Mouse (Mus musculus): ENCODE results near the gene Nhlrc4. TPM values are rescaled to one million over a fixed set of nuclear protein-coding genes. Genes with fewer than 3 reads are reported as not detected.

The Nhlrc4 gene
- polyA plus RNA-seq, 1 experiment from 2014 or later = 1.5 TPM

DNA sequence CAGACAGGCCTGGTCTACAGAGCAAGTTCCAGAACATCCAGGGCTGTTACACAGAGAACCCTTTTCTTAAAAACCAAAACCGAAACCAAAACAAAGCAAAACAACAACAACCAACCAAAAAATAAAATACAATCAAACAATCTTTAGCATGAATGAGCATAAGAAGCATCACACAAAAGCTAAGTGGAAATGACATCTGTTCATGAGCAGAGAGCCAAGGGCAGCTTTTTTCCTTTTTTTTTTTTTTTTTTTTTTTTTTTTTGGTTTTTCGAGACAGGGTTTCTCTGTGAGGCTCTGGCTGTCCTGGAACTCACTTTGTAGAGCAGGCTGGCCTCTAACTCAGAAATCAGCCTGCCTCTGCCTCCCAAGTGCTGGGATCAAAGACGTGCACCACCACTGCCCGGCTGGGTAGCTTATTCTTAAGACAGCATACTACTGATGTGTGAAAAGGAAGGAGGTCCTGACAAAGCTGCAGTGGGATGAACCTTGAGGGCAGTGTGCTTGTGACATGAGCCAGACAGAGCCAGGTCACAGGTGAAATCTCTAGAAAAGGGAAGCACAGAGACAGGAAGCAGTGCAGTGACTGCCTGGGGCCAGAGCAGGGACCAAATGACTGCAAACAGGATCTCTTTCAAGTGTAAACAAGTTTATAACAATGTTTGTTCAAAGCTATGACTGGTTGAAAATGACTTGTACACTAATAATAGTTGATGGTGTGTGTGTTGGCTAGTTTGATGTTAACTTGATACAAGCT is 26.4 kb upstream of the Nhlrc4 start:
- H3K4me2 ChIP-seq = no peak overlapping the region
- no peak overlapping the region for H3K27ac ChIP-seq
- no peak for ATAC-seq (replicated peaks; ENCODE audit: low FRiP score)
- H3K36me3 ChIP-seq = peaks cover 6% of the 10 kb centered on the region; the same call in 1 of the 2 replicates
- peaks cover 22% of the 10 kb centered on the region for H3K4me1 ChIP-seq
- H3K9ac ChIP-seq = no peak overlapping the region
- 81% methylated on average over 4 of the region's 4 CpGs for whole genome bisulfite sequencing
- no peak overlapping the region for H3K4me3 ChIP-seq (replicated peaks)
- no peaks in the 10 kb centered on the region for H3K27me3 ChIP-seq
- no peaks in the 10 kb centered on the region for H3K9me3 ChIP-seq (replicated peaks)

DNA sequence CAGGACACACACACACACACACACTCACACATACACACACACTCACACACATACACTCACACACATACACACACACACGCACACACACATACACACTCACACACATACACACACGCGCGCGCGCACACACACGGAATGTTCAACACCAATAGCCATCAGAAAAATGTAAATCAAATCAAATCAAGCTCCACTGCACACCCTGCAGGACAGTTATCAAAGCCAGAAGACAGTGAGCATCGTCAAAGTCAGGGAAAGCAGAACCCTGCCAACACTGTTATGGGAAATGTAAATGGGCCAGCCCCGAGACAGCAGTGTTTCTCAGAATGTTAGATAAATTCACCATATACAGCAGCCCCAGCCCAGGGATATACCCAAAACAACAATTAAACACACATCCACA is 25.7 kb upstream of the Nhlrc4 start:
- H3K9me3 ChIP-seq (replicated peaks) = no peaks in the 10 kb centered on the region
- H3K27ac ChIP-seq = no peak overlapping the region
- peaks cover 22% of the 10 kb centered on the region for H3K4me1 ChIP-seq
- H3K4me2 ChIP-seq = no peak overlapping the region
- H3K36me3 ChIP-seq = peaks cover 6% of the 10 kb centered on the region; the same call in 1 of the 2 replicates
- H3K9ac ChIP-seq = no peak overlapping the region
- WGBS = 92% methylated on average over 9 of the region's 9 CpGs
- H3K4me3 ChIP-seq (replicated peaks) = no peak overlapping the region
- ATAC-seq (replicated peaks; ENCODE audit: low FRiP score) = no peak
- H3K27me3 ChIP-seq = no peaks in the 10 kb centered on the region

DNA sequence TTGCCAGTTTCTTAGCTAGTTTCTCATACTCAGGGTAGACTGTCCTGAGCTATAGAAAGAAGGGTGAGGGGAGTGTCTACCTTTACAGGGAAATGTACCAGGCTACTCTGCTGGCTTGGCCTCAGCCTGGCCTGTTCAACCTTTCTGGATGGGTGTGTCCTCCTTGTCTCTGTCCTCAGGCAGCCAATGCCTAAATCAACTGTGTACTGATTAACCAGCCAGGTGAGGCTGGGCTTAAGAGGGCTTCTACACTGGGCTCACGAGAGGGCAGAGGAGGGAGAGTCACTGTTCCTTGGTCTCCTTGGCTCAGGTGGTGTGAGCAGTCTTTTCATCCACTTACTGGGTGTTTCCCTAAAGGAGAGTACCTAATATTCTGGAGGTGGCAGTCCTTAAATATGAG is 23.4 kb upstream of the Nhlrc4 start:
- peaks cover 22% of the 10 kb centered on the region for H3K4me1 ChIP-seq
- H3K9ac ChIP-seq = no peak overlapping the region
- H3K27ac ChIP-seq = peak overlapping the region; percentile 61; the same call in 1 of the 2 replicates
- ATAC-seq (replicated peaks; ENCODE audit: low FRiP score) = peak; percentile 84
- no peak overlapping the region for H3K4me2 ChIP-seq
- 43% methylated on average over 1 of the region's 1 CpGs for WGBS
- H3K4me3 ChIP-seq (replicated peaks) = no peak overlapping the region
- H3K9me3 ChIP-seq (replicated peaks) = no peaks in the 10 kb centered on the region
- no peaks in the 10 kb centered on the region for H3K27me3 ChIP-seq
- peaks cover 20% of the 10 kb centered on the region for H3K36me3 ChIP-seq

GRCm38 (mm10) chr17:25967652-25968051 is 22.9 kb upstream of the Nhlrc4 start:
- no peak overlapping the region for H3K4me2 ChIP-seq
- H3K4me3 ChIP-seq (replicated peaks) = no peak overlapping the region
- peak overlapping the region; percentile 61 for H3K27ac ChIP-seq

DNA sequence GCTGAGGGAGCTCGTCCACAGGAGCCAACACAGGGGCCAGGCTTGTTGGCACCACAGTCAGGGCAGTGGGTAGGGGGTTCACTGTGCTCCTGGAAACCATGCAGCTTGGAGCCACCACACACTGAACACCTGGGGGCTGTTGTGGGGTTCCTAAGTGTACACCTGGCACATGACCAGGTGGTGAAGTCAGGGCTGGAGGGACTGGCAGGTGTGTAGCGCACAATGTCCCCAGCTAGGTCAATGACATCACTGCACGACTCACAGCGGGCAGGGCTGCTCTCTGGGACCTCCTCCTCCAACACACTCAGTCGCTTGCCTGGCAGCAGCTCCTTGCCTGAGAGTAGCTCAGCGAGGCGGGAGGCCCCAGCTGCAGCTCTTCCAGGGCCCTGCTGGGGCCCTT is 19.5 kb upstream of the Nhlrc4 start:
- Histone ChIP-seq H3K9me3 (replicated peaks) (no peaks in the 10 kb centered on the region), H3K27ac (no peak overlapping the region), H3K4me2 (no peak overlapping the region), H3K9ac (no peak overlapping the region), H3K4me3 (replicated peaks) (no peak overlapping the region), H3K36me3 (peaks cover 50% of the 10 kb centered on the region), H3K27me3 (no peaks in the 10 kb centered on the region), H3K4me1 (peaks cover 20% of the 10 kb centered on the region)
- no peak for ATAC-seq (replicated peaks; ENCODE audit: low FRiP score)
- 82% methylated on average over 7 of the region's 7 CpGs for WGBS

More at GRCm38 (mm10) chr17:25967652-25968051, 22.9 kb upstream of the Nhlrc4 start:
- WGBS = 38% methylated on average over 3 of the region's 3 CpGs
- Histone ChIP-seq H3K27me3 (no peaks in the 10 kb centered on the region), H3K4me1 (peaks cover 22% of the 10 kb centered on the region), H3K36me3 (peaks cover 21% of the 10 kb centered on the region), H3K9ac (no peak overlapping the region), H3K9me3 (replicated peaks) (no peaks in the 10 kb centered on the region)
- no peak for ATAC-seq (replicated peaks; ENCODE audit: low FRiP score)

- Histone ChIP-seq H3K27me3 (no peaks in the 10 kb centered on the region), H3K4me2 (no peak overlapping the region), H3K9ac (no peak overlapping the region), H3K9me3 (replicated peaks) (no peaks in the 10 kb centered on the region), H3K4me1 (peaks cover 7% of the 10 kb centered on the region), H3K4me3 (replicated peaks) (no peak overlapping the region), H3K27ac (no peak overlapping the region), H3K36me3 (peaks cover 66% of the 10 kb centered on the region)
- WGBS = 86% methylated on average over 7 of the region's 7 CpGs
- no peak for ATAC-seq (replicated peaks; ENCODE audit: low FRiP score)
Measured at GRCm38 (mm10) chr17:25962413-25962905, 17.7 kb upstream of the Nhlrc4 start.

DNA sequence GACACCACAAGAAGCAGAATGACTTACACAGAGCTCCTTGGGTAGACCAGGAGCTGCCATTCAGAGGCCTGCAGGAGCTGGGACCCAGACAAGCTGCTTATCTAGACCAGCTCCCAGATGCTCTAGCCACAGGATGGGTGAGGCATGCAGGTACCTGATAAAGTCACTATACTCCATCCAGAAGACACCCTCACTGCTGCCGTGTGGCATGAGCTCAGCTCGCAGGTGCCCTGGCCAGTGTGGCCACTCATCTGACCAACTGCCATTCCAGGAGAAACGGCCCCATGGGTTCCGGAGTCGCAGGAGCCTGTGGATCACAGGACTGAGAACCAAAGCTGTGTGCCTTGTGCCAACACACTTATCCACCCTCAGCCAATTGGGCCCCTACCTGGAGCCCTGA is 16.8 kb upstream of the Nhlrc4 start:
- H3K4me1 ChIP-seq = no peaks in the 10 kb centered on the region
- peak; percentile 68 for ATAC-seq (replicated peaks; ENCODE audit: low FRiP score)
- 91% methylated on average over 5 of the region's 5 CpGs for WGBS
- no peak overlapping the region for H3K4me3 ChIP-seq (replicated peaks)
- H3K9me3 ChIP-seq (replicated peaks) = no peaks in the 10 kb centered on the region
- H3K4me2 ChIP-seq = no peak overlapping the region
- H3K36me3 ChIP-seq = peaks cover 66% of the 10 kb centered on the region
- H3K27me3 ChIP-seq = no peaks in the 10 kb centered on the region
- no peak overlapping the region for H3K9ac ChIP-seq
- H3K27ac ChIP-seq = no peak overlapping the region

DNA sequence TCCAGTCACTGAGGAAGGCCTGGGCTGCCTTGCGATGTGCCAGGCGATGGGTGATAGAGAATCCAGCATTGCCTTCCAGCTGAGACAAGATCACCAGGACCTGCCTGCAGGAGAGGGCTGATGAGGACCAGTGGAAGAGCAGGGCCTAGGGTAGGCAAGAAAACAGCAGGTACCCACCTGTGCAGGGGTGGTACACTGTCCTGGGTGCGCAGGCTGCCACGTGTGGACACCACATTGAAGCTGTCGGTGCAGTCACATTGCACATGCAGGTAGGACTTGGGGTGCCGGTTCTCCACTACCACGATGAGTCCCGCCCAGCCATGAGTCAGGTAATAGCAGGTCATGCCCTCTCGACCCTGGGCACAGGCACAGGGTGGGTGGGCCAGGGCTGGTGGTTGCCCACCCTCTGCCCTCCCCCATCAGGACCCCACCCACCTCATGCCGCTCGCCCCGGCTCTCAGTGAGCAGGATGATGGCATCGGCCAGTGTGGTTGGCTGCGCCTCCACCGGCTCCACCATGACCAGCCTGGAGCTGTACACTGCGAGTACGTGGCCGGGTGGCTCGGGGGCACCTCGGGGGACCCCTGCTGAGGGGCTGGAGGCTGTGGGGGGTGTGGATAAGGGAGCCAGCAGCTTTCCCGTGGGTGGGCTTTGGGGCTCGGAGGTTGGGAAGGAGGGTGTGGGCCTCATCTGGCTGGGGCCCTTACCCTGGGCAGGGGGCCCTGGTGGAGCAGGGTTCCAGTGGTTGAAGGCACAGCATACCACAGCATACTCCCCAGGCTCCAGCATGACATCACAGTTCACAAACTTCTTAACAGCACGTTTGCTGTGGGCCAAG is 15.1 kb upstream of the Nhlrc4 start:
- H3K9ac ChIP-seq = no peak overlapping the region
- ATAC-seq (replicated peaks; ENCODE audit: low FRiP score) = no peak
- no peak overlapping the region for H3K4me2 ChIP-seq
- no peaks in the 10 kb centered on the region for H3K9me3 ChIP-seq (replicated peaks)
- H3K4me1 ChIP-seq = no peaks in the 10 kb centered on the region
- 88% methylated on average over 23 of the region's 23 CpGs for WGBS
- H3K27ac ChIP-seq = no peak overlapping the region
- no peak overlapping the region for H3K4me3 ChIP-seq (replicated peaks)
- no peaks in the 10 kb centered on the region for H3K27me3 ChIP-seq
- H3K36me3 ChIP-seq = peaks cover 66% of the 10 kb centered on the region

GRCm38 (mm10) chr17:25958771-25959494 is 14.2 kb upstream of the Nhlrc4 start:
- Histone ChIP-seq H3K4me1 (no peaks in the 10 kb centered on the region), H3K36me3 (peaks cover 59% of the 10 kb centered on the region), H3K4me3 (replicated peaks) (no peak overlapping the region), H3K27ac (no peak overlapping the region), H3K9ac (no peak overlapping the region), H3K9me3 (replicated peaks) (no peaks in the 10 kb centered on the region), H3K4me2 (no peak overlapping the region), H3K27me3 (peaks cover 3% of the 10 kb centered on the region; the same call in 1 of the 2 replicates)
- WGBS = 93% methylated on average over 11 of the region's 11 CpGs
- ATAC-seq (replicated peaks; ENCODE audit: low FRiP score) = no peak

GRCm38 (mm10) chr17:25957586-25958051 is 12.9 kb upstream of the Nhlrc4 start:
- Histone ChIP-seq H3K4me2 (no peak overlapping the region), H3K27me3 (peaks cover 16% of the 10 kb centered on the region), H3K4me3 (replicated peaks) (no peak overlapping the region), H3K4me1 (no peaks in the 10 kb centered on the region), H3K36me3 (peaks cover 46% of the 10 kb centered on the region), H3K9me3 (replicated peaks) (no peaks in the 10 kb centered on the region), H3K9ac (no peak overlapping the region), H3K27ac (no peak overlapping the region)
- WGBS = 85% methylated on average over 14 of the region's 14 CpGs
- ATAC-seq (replicated peaks; ENCODE audit: low FRiP score) = no peak

- H3K27ac ChIP-seq = no peak overlapping the region
- no peak overlapping the region for H3K4me2 ChIP-seq
- ATAC-seq (replicated peaks; ENCODE audit: low FRiP score) = no peak
- H3K27me3 ChIP-seq = peaks cover 26% of the 10 kb centered on the region
- H3K4me1 ChIP-seq = peaks cover 9% of the 10 kb centered on the region
- no peak overlapping the region for H3K4me3 ChIP-seq (replicated peaks)
- 82% methylated on average over 7 of the region's 7 CpGs for WGBS
- H3K36me3 ChIP-seq = peaks cover 36% of the 10 kb centered on the region
- H3K9me3 ChIP-seq (replicated peaks) = no peaks in the 10 kb centered on the region
- H3K9ac ChIP-seq = no peak overlapping the region
Measured at GRCm38 (mm10) chr17:25956631-25957030, 11.9 kb upstream of the Nhlrc4 start.

Measured in kidney, embryonic 15.5 days (tissue).